In the genomic region with DNA sequence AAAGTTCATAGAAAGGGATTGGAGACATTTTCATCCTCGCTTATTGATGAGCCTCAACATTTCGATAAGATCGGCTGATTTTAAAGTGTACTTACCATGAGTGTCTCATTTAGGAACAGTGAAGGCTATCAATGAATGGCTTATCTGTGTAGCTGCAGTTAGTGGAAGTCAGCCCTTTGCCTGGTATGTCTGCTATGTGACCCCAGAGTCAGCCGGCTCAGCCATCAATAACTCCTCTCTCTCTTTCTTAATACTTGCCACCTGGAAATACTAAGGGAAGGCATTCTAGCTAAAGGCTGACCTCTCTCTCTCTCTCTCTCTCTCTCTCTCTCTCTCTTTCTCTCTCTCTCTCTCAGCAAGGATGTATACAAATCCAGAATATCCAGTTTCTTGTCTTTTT, we compare ENCODE assay signal across 24 mouse cellular contexts. TPM values are rescaled to one million over a fixed set of nuclear protein-coding genes. Genes with fewer than 3 reads are reported as not detected.
DNase-seq lines count a peak whose midpoint lies in the region; ATAC-seq and TF ChIP-seq lines count a peak whose summit lies in the region.
"Had no signal": no experiment of that assay in that cellular context is flagged by ENCODE, and none has a peak within 500 bp of the region (broad histone marks: within the 10 kb centered on the region; RNA-seq: fewer than 3 reads in every experiment).

No protein-coding gene starts in this region.

- H3K9ac ChIP-seq in heart, embryonic 16.5 days (ENCODE audit: low read length): no peak overlapping the region
- H3K9ac ChIP-seq in limb, embryonic 12.5 days (replicated peaks): no peak overlapping the region
- no peak overlapping the region for H3K9ac ChIP-seq in stomach, postnatal 0 days (ENCODE audit: low read length)
- H3K9ac ChIP-seq: embryonic facial prominence, embryonic 12.5 days; lung, embryonic 14.5 days; stomach, embryonic 15.5 days had no signal

- H3K4me2 ChIP-seq in heart, embryonic 16.5 days (ENCODE audit: low read depth, low read length): no peak overlapping the region
- no peak overlapping the region for H3K4me2 ChIP-seq in limb, embryonic 12.5 days
- H3K4me2 ChIP-seq in stomach, postnatal 0 days (replicated peaks; ENCODE audit: low read depth): no peak overlapping the region
- H3K4me2 ChIP-seq: embryonic facial prominence, embryonic 12.5 days; liver, embryonic 11.5 days; lung, embryonic 14.5 days; stomach, embryonic 15.5 days had no signal

- no peak overlapping the region for H3K4me3 ChIP-seq in heart, embryonic 16.5 days (ENCODE audit: low read length)
- H3K4me3 ChIP-seq in limb, embryonic 12.5 days (replicated peaks): no peak overlapping the region
- no peak overlapping the region for H3K4me3 ChIP-seq in stomach, postnatal 0 days (ENCODE audit: low read depth, low read length)
- H3K4me3 ChIP-seq: embryonic facial prominence, embryonic 12.5 days; left cerebral cortex, adult 2 months; stomach, embryonic 15.5 days had no signal

- H3K9me3 ChIP-seq in heart, embryonic 16.5 days (replicated peaks; ENCODE audit: control insufficient read depth, low read length): no peaks in the 10 kb centered on the region
- no peaks in the 10 kb centered on the region for H3K9me3 ChIP-seq in limb, embryonic 12.5 days
- no peaks in the 10 kb centered on the region for H3K9me3 ChIP-seq in stomach, postnatal 0 days (ENCODE audit: control insufficient read depth, low read length)
- H3K9me3 ChIP-seq: embryonic facial prominence, embryonic 12.5 days; stomach, embryonic 15.5 days had no signal

- ATAC-seq in heart, embryonic 16.5 days (replicated peaks; ENCODE audit: extremely low read depth, insufficient read depth, low FRiP score): no peak
- no peak for ATAC-seq in limb, embryonic 12.5 days (ENCODE audit: insufficient number of reproducible peaks, insufficient read depth, low FRiP score, low TSS enrichment, low read depth)
- ATAC-seq in stomach, postnatal 0 days (ENCODE audit: low FRiP score, low TSS enrichment): no peak
- ATAC-seq: forebrain, embryonic 14.5 days; inflammation-experienced regulatory T-cells, adult 6 months had no signal

- peaks cover 23% of the 10 kb centered on the region for H3K4me1 ChIP-seq in heart, embryonic 16.5 days (ENCODE audit: control insufficient read depth, insufficient read depth, low read length)
- peaks cover 30% of the 10 kb centered on the region for H3K4me1 ChIP-seq in limb, embryonic 12.5 days (replicated peaks)
- no peaks in the 10 kb centered on the region for H3K4me1 ChIP-seq in stomach, postnatal 0 days (replicated peaks; ENCODE audit: control insufficient read depth, insufficient read depth)
- H3K4me1 ChIP-seq: stomach, embryonic 15.5 days had no signal

- 26% methylated on average over 4 of the region's 4 CpGs for WGBS in heart, embryonic 16.5 days
- WGBS in limb, embryonic 12.5 days: 56% methylated on average over 4 of the region's 4 CpGs
- 47% methylated on average over 4 of the region's 4 CpGs for WGBS in stomach, postnatal 0 days

- TF ChIP-seq EP300 in stomach, postnatal 0 days (optimal IDR thresholded peaks at IDR 0.05): no peak

- peak overlapping the region; percentile 81 for H3K27ac ChIP-seq in heart, embryonic 16.5 days (ENCODE audit: low read length)
- H3K27ac ChIP-seq in limb, embryonic 12.5 days: 0 out of 2 replicates have a peak overlapping the region, but pooled peaks have one; percentile 47
- H3K27ac ChIP-seq in stomach, postnatal 0 days (replicated peaks): no peak overlapping the region
- H3K27ac ChIP-seq: left cerebral cortex, adult 2 months; stomach, embryonic 15.5 days had no signal

- intact Hi-C loops in heart, postnatal 25 days (cut with DNase I): no loop called here

- H3K36me3 ChIP-seq in heart, embryonic 16.5 days (ENCODE audit: control insufficient read depth, insufficient read depth): peaks cover 27% of the 10 kb centered on the region
- H3K36me3 ChIP-seq in limb, embryonic 12.5 days: peaks cover 67% of the 10 kb centered on the region
- no peaks in the 10 kb centered on the region for H3K36me3 ChIP-seq in stomach, postnatal 0 days (ENCODE audit: control insufficient read depth, insufficient read depth, low read length)
- H3K36me3 ChIP-seq: stomach, embryonic 15.5 days had no signal

- no peak for DNase-seq in heart, postnatal 25 days (ENCODE audit: low spot score)
- DNase-seq in embryo, embryonic 10.5 days (ENCODE audit: low spot score): peak; percentile 74
- peak; percentile 20 for DNase-seq in embryo, embryonic 11.5 days (ENCODE audit: low read depth, low spot score)
- no peak for DNase-seq in adipocyte (ENCODE audit: low spot score)
- no peak for DNase-seq in stomach, postnatal 0 days (ENCODE audit: low spot score)
- DNase-seq: adrenal gland, adult 2 months; cerebellum, adult 9-11 months; gastrocnemius, postnatal 14 days; kidney, adult 9 months; kidney, postnatal 36 days; layer of hippocampus, adult 9-11 months; left cerebral cortex, postnatal 4 days; lung, embryonic 14.5 days; lung, postnatal 36 days; thymus, adult 2 months had no signal

- H3K27me3 ChIP-seq in heart, embryonic 16.5 days (ENCODE audit: control insufficient read depth, insufficient read depth, low read length): no peaks in the 10 kb centered on the region
- H3K27me3 ChIP-seq in limb, embryonic 12.5 days: no peaks in the 10 kb centered on the region
- H3K27me3 ChIP-seq in stomach, postnatal 0 days (ENCODE audit: control insufficient read depth, insufficient read depth, low read length): no peaks in the 10 kb centered on the region
- H3K27me3 ChIP-seq: embryonic facial prominence, embryonic 12.5 days; stomach, embryonic 15.5 days had no signal

- TF ChIP-seq CTCF in stomach, postnatal 0 days (IDR thresholded peaks at IDR 0.05; ENCODE audit: low read depth): no peak

RNA-seq across cellular contexts. Expression of gene Ednra, which starts 52.2 kb away (rescaled TPM):
- 39.9 and 40.1 TPM in 2 replicates for polyA plus RNA-seq in heart, embryonic 16.5 days (2015; fragmentation: Nextera tagmentation; extraction: Ambion mirVana)
- 10 to 100 TPM; 45.8 to 50.9 TPM for total RNA-seq in heart, postnatal 25 days (2021)
- polyA plus RNA-seq in limb, embryonic 12.5 days (2016; fragmentation: Nextera tagmentation; extraction: Ambion mirVana): 43.5 and 50.5 TPM in 2 replicates
- polyA plus RNA-seq in stomach, postnatal 0 days (2015; fragmentation: Nextera tagmentation; extraction: Ambion mirVana): 7.3 and 8.3 TPM in 2 replicates
- total RNA-seq: megakaryocyte-erythroid progenitor cell, adult 5-6 weeks had no signal
- polyA plus RNA-seq: inflammation-experienced regulatory T-cells, adult 6 months had no signal

Comparison
In these comparisons a context has a peak if more than half of its experiments do, and no peak if none do; other contexts are left out.
1. DNase-seq: peak in embryo, embryonic 10.5 days (single experiment) and embryo, embryonic 11.5 days (single experiment); none in heart, postnatal 25 days (single experiment), adipocyte (single experiment) and stomach, postnatal 0 days (single experiment).